28 mouse cellular contexts compared by ENCODE assay signal in genomic region chr4:135505794-135506193, GRCm38 (mm10). TPM values are rescaled to one million over a fixed set of nuclear protein-coding genes. Genes with fewer than 3 reads are reported as not detected.
DNase-seq lines count a peak whose midpoint lies in the region; ATAC-seq and TF ChIP-seq lines count a peak whose summit lies in the region.
"Had no signal": no experiment of that assay in that cellular context is flagged by ENCODE, and none has a peak within 500 bp of the region (broad histone marks: within the 10 kb centered on the region; RNA-seq: fewer than 3 reads in every experiment).

No protein-coding gene starts in this region.

- peak; percentile 68 for DNase-seq in heart, adult 11 months
- DNase-seq in heart, postnatal 4 days = no peak
- DNase-seq in kidney, postnatal 10 days = peak; percentile 51
- peak; percentile 43 to 55 for DNase-seq in natural killer cell, adult 2 months (ENCODE audit: low spot score in 2 of 2)
- DNase-seq in lung, postnatal 10 days = no peak
- no peak for DNase-seq in midbrain, embryonic 14.5 days
- no peak for DNase-seq in hindbrain, postnatal 0 days (ENCODE audit: low spot score)
- DNase-seq: adrenal gland, postnatal 25 days; cerebellum, adult 11 months; cerebellum, postnatal 10 days; gastrocnemius, adult 2 months; heart, postnatal 14 days; left cerebral cortex, postnatal 4 days; liver; spleen, adult 18-20 months had no signal

- H3K27me3 ChIP-seq in midbrain, embryonic 14.5 days (ENCODE audit: control insufficient read depth, insufficient read depth, low read length) = no peaks in the 10 kb centered on the region
- H3K27me3 ChIP-seq in hindbrain, postnatal 0 days (ENCODE audit: insufficient read depth, low read length) = no peaks in the 10 kb centered on the region
- H3K27me3 ChIP-seq: hindbrain, embryonic 15.5 days; neural tube, embryonic 13.5 days; stomach, embryonic 15.5 days had no signal

- H3K9ac ChIP-seq in midbrain, embryonic 14.5 days (replicated peaks; ENCODE audit: low read length) = no peak overlapping the region
- no peak overlapping the region for H3K9ac ChIP-seq in hindbrain, postnatal 0 days (replicated peaks; ENCODE audit: low read length)
- H3K9ac ChIP-seq: heart, embryonic 12.5 days; hindbrain, embryonic 15.5 days; neural tube, embryonic 13.5 days; stomach, embryonic 15.5 days had no signal

- H3K4me3 ChIP-seq in midbrain, embryonic 14.5 days (replicated peaks; ENCODE audit: low read depth, low read length) = no peak overlapping the region
- H3K4me3 ChIP-seq in hindbrain, postnatal 0 days (ENCODE audit: low read length) = no peak overlapping the region
- H3K4me3 ChIP-seq: forebrain, embryonic 10.5 days; gastrocnemius, adult 2 months; heart, embryonic 12.5 days; hindbrain, embryonic 15.5 days; left cerebral cortex, adult 2 months; neural tube, embryonic 13.5 days; stomach, embryonic 15.5 days had no signal

- H3K9me3 ChIP-seq in midbrain, embryonic 14.5 days (ENCODE audit: control insufficient read depth, low read length) = 0 out of 2 replicates have a peak, but pooled peaks cover 2% of the 10 kb centered on the region
- H3K9me3 ChIP-seq in hindbrain, postnatal 0 days (ENCODE audit: low read length) = no peaks in the 10 kb centered on the region
- H3K9me3 ChIP-seq: hindbrain, embryonic 15.5 days; stomach, embryonic 15.5 days had no signal

- H3K36me3 ChIP-seq in midbrain, embryonic 14.5 days (ENCODE audit: control insufficient read depth, insufficient read depth, low read length) = no peaks in the 10 kb centered on the region
- no peaks in the 10 kb centered on the region for H3K36me3 ChIP-seq in hindbrain, postnatal 0 days (ENCODE audit: insufficient read depth, low read length)
- H3K36me3 ChIP-seq: forebrain, embryonic 10.5 days; G1E; heart, embryonic 12.5 days; hindbrain, embryonic 15.5 days; neural tube, embryonic 13.5 days; stomach, embryonic 15.5 days had no signal

- no peaks in the 10 kb centered on the region for H3K4me1 ChIP-seq in midbrain, embryonic 14.5 days (ENCODE audit: control insufficient read depth, insufficient read depth, low read length)
- H3K4me1 ChIP-seq in hindbrain, postnatal 0 days (ENCODE audit: insufficient read depth, low read length) = no peaks in the 10 kb centered on the region

- H3K4me2 ChIP-seq in midbrain, embryonic 14.5 days (ENCODE audit: low read length) = no peak overlapping the region
- no peak overlapping the region for H3K4me2 ChIP-seq in hindbrain, postnatal 0 days (ENCODE audit: low read depth, low read length)
- H3K4me2 ChIP-seq: heart, embryonic 12.5 days; hindbrain, embryonic 15.5 days; midbrain, embryonic 11.5 days; neural tube, embryonic 13.5 days; stomach, embryonic 15.5 days had no signal

- ATAC-seq in granulocyte monocyte progenitor cell, adult 5-6 weeks (replicated peaks; ENCODE audit: poor library complexity, severe bottlenecking) = peak; percentile 45
- ATAC-seq in midbrain, embryonic 14.5 days (ENCODE audit: low FRiP score, low TSS enrichment) = no peak
- ATAC-seq in hindbrain, postnatal 0 days = no peak
- ATAC-seq: CD4-positive, CD25-positive, alpha-beta regulatory T cell, adult 4 months; intestine, postnatal 0 days; lung, postnatal 0 days had no signal

- WGBS in midbrain, embryonic 14.5 days = 70% methylated on average over 11 of the region's 11 CpGs
- WGBS in hindbrain, postnatal 0 days = 74% methylated on average over 11 of the region's 11 CpGs

- no peak for TF ChIP-seq CTCF in hindbrain, postnatal 0 days (IDR thresholded peaks at IDR 0.05; ENCODE audit: low read depth)

- no peak overlapping the region for H3K27ac ChIP-seq in midbrain, embryonic 14.5 days (replicated peaks; ENCODE audit: low read depth, low read length)
- H3K27ac ChIP-seq in hindbrain, postnatal 0 days = no peak overlapping the region
- H3K27ac ChIP-seq: forebrain, embryonic 10.5 days; gastrocnemius, adult 2 months; hindbrain, embryonic 15.5 days; left cerebral cortex, adult 2 months; neural tube, embryonic 13.5 days; stomach, embryonic 15.5 days had no signal

RNA-seq across cellular contexts. Expression of gene Nipal3, which starts 11.0 kb away (rescaled TPM):
- 10 to 100 TPM; 19.3 to 19.6 TPM for total RNA-seq in heart, postnatal 4 days (2021)
- total RNA-seq in granulocyte monocyte progenitor cell, adult 5-6 weeks (2014; fragmentation: Nextera tagmentation) = 5.7 and 8.4 TPM in 2 replicates
- total RNA-seq in granulocyte monocyte progenitor cell, adult 5-6 weeks (2017) = 21.9 and 29.1 TPM in 2 replicates
- polyA plus RNA-seq in midbrain, embryonic 14.5 days (2014; fragmentation: Nextera tagmentation; extraction: Ambion mirVana) = 7.7 and 9.8 TPM in 2 replicates
- 97.3 and 122 TPM in 2 replicates for total RNA-seq in hindbrain, postnatal 0 days (2014; rRNA removed)
- 8.5 and 9.4 TPM in 2 replicates for polyA plus RNA-seq in hindbrain, postnatal 0 days (2015; fragmentation: Nextera tagmentation; extraction: Ambion mirVana)

RNA-seq across cellular contexts. Expression of gene Stpg1, which starts 11.2 kb away (rescaled TPM):
- not detected for total RNA-seq in heart, postnatal 4 days (2021)
- total RNA-seq in granulocyte monocyte progenitor cell, adult 5-6 weeks (2014; fragmentation: Nextera tagmentation) = not detected in 2 replicates
- total RNA-seq in granulocyte monocyte progenitor cell, adult 5-6 weeks (2017) = not detected in 2 replicates
- 0.68 TPM in 1 of 2 replicates, not detected in the other for polyA plus RNA-seq in midbrain, embryonic 14.5 days (2014; fragmentation: Nextera tagmentation; extraction: Ambion mirVana)
- total RNA-seq in hindbrain, postnatal 0 days (2014; rRNA removed) = 0.42 and 0.79 TPM in 2 replicates
- 0.29 and 0.71 TPM in 2 replicates for polyA plus RNA-seq in hindbrain, postnatal 0 days (2015; fragmentation: Nextera tagmentation; extraction: Ambion mirVana)
- total RNA-seq: gastrocnemius, adult 2 months had no signal
- polyA plus RNA-seq: CD4-positive, CD25-positive, alpha-beta regulatory T cell, adult 4 months; G1E; liver, embryonic 16.5 days had no signal

Comparison
In these comparisons a context has a peak if more than half of its experiments do, and no peak if none do; other contexts are left out.
1. DNase-seq: peak in heart, adult 11 months (single experiment), kidney, postnatal 10 days (single experiment) and natural killer cell, adult 2 months (2 of 2); none in heart, postnatal 4 days (single experiment), lung, postnatal 10 days (single experiment), midbrain, embryonic 14.5 days (single experiment) and hindbrain, postnatal 0 days (single experiment).